Mouse (Mus musculus) thymus, adult 2 months (tissue): ENCODE measurements around the gene Prdm5.

ENCODE experiments used
- CTCF ChIP-seq: fragments of 200-500 bp; IDR thresholded peaks from 2 replicates; pipeline ENCODE4 v1.5.1; 2012; ENCODE audit warnings: mild to moderate bottlenecking, control low read depth, low read length, moderate library complexity, borderline replicate concordance; ENCODE audit not compliant: control insufficient read depth, poor library complexity, insufficient read depth; ENCODE audit errors: extremely low read depth
- POLR2A ChIP-seq: fragments of 200-500 bp; IDR thresholded peaks from 2 replicates; pipeline ENCODE4 v1.6.1; 2012; ENCODE audit warnings: mild to moderate bottlenecking, low read length, control low read depth, moderate library complexity; ENCODE audit not compliant: control insufficient read depth, poor library complexity, insufficient read depth; ENCODE audit errors: extremely low read depth

DNA sequence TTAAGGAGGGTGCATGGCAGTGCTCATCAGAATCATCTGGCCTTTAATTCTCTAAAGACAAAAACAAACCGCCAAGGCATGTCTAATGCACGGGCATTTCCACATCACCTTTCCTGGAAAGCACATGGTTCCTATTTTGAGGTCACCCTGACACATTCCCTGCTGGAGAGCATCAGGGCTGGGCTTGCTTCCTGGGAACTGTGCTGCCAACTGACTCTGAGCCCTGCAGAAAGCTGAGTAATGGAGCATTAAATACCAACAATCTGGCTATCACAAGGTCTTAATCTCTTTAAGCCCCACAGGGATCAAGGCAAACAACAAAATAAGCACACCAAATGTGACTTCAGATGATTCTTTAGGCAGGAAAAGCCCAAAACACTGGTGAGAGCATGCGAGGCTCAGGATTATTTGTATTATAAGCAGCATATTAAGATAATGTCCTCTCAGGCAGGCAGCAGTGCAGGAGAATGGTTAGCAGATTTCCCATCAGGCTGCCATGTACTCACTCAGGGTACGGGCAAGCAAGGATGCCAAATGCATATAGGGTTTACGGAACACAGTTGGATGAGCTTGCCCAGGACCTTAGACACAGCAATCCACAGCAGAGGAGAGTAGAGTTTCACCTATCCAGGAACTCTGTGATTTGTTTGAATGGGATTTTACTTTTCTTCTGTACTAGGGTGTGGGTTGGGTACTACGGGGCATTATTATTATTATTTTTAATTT lies 190.8 kb downstream of the Prdm5 start:
- TF ChIP-seq CTCF (no peak), POLR2A (no peak)
